Mouse (Mus musculus) MEL (cell line): ENCODE measurements around the gene Usf1. TPM values are rescaled to one million over a fixed set of nuclear protein-coding genes. Genes with fewer than 3 reads are reported as not detected.

Experiments
- DNase-seq: peaks from one replicate; pipeline ENCODE4 v3.0.0; 2011; ENCODE audit warnings: low read depth, low spot score
- H3K27ac ChIP-seq: 2 replicates; pipeline ENCODE4 v1.5.1; 2012; ENCODE audit warnings: low read depth, mild to moderate bottlenecking, control low read depth, low read length, moderate library complexity; ENCODE audit not compliant: control insufficient read depth
- H3K27me3 ChIP-seq, 2 experiments: fragments of 150-350 bp in 1 of 2; sonication (generic) in 1 of 2; 2 replicates each; pipeline ENCODE4 v1.6.1; 2012; ENCODE audit warnings: low read length in 2 of 2, mild to moderate bottlenecking in 2 of 2, improper control_type of control experiment in 1 of 2, moderate library complexity in 1 of 2; ENCODE audit not compliant: insufficient read depth in 2 of 2, control insufficient read depth in 1 of 2
- H3K36me3 ChIP-seq, 2 experiments: 2 replicates each; pipeline ENCODE4 v1.6.1; 2012 to 2014; ENCODE audit warnings: low read length in 2 of 2, improper control_type of control experiment in 1 of 2, inconsistent platforms in 1 of 2, mild to moderate bottlenecking in 1 of 2; ENCODE audit not compliant: insufficient read depth in 2 of 2, control insufficient read depth in 1 of 2
- H3K4me1 ChIP-seq, 2 experiments: fragments of 150-350 bp in 1 of 2; sonication (generic) in 1 of 2; 2 replicates each; pipeline ENCODE4 v1.6.1; 2012; ENCODE audit warnings: low read length in 2 of 2, improper control_type of control experiment in 1 of 2, mild to moderate bottlenecking in 1 of 2; ENCODE audit not compliant: insufficient read depth in 2 of 2, control insufficient read depth in 1 of 2
- H3K4me3 ChIP-seq, 2 experiments: fragments of 150-350 bp in 1 of 2; sonication (generic) in 1 of 2; 2 replicates each; pipeline ENCODE4 v1.5.1; 2012; ENCODE audit warnings: low read depth in 2 of 2, low read length in 2 of 2, mild to moderate bottlenecking in 2 of 2, moderate library complexity in 2 of 2, control low read depth in 1 of 2, improper control_type of control experiment in 1 of 2; ENCODE audit not compliant: control insufficient read depth in 1 of 2, insufficient read depth in 1 of 2
- H3K79me2 ChIP-seq: 2 replicates; pipeline ENCODE4 v1.6.1; 2012; ENCODE audit warnings: mild to moderate bottlenecking, low read length, moderate library complexity; ENCODE audit not compliant: control insufficient read depth, poor library complexity, insufficient read depth
- H3K9ac ChIP-seq: 2 replicates; pipeline ENCODE4 v1.6.1; 2012; ENCODE audit warnings: low read depth, mild to moderate bottlenecking, control low read depth, low read length, moderate library complexity; ENCODE audit not compliant: control insufficient read depth, poor library complexity, severe bottlenecking
- H3K9me3 ChIP-seq: fragments of 150-350 bp; sonication (generic); replicated peaks from 2 replicates; pipeline ENCODE4 v1.6.1; 2012; ENCODE audit warnings: mild to moderate bottlenecking, low read length, improper control_type of control experiment, moderate library complexity; ENCODE audit not compliant: insufficient read depth
- BHLHE40 ChIP-seq: IDR thresholded peaks from 2 replicates; pipeline ENCODE4 v1.6.1; 2012; ENCODE audit warnings: low read depth, mild to moderate bottlenecking, inconsistent platforms, low read length, improper control_type of control experiment, borderline replicate concordance
- ELF1 ChIP-seq: IDR thresholded peaks from 2 replicates; pipeline ENCODE4 v1.6.1; 2014; ENCODE audit warnings: low read depth, mild to moderate bottlenecking, inconsistent platforms, low read length, improper control_type of control experiment, moderate library complexity
- ETS1 ChIP-seq: IDR thresholded peaks from 2 replicates; pipeline ENCODE4 v1.6.1; 2012; ENCODE audit warnings: low read depth, mild to moderate bottlenecking, inconsistent platforms, low read length, improper control_type of control experiment, moderate library complexity
- HCFC1 ChIP-seq: IDR thresholded peaks from 2 replicates; pipeline ENCODE4 v1.6.1; 2012; ENCODE audit warnings: low read depth, mild to moderate bottlenecking, inconsistent platforms, low read length, improper control_type of control experiment, moderate library complexity
- KAT2A ChIP-seq: conservative IDR thresholded peaks from 2 replicates; pipeline ENCODE4 v1.6.1; 2012; ENCODE audit warnings: low read depth, low read length, improper control_type of control experiment, inconsistent platforms
- MAX ChIP-seq: IDR thresholded peaks from 2 replicates; pipeline ENCODE4 v1.6.1; 2011; ENCODE audit warnings: low read length, improper control_type of control experiment
- MEF2A ChIP-seq: IDR thresholded peaks from 2 replicates; pipeline ENCODE4 v1.6.1; 2014; ENCODE audit warnings: low read depth, mild to moderate bottlenecking, inconsistent platforms, low read length, improper control_type of control experiment; ENCODE audit not compliant: poor library complexity, insufficient replicate concordance, severe bottlenecking; ENCODE audit errors: extremely low read depth
- MXI1 ChIP-seq: IDR thresholded peaks from 2 replicates; pipeline ENCODE4 v1.6.1; 2011; ENCODE audit warnings: mild to moderate bottlenecking, low read depth, low read length, improper control_type of control experiment
- MYC ChIP-seq: IDR thresholded peaks from 2 replicates; pipeline ENCODE4 v1.6.1; 2011; ENCODE audit warnings: low read depth, mild to moderate bottlenecking, low read length, improper control_type of control experiment, moderate library complexity
- NELFE ChIP-seq: IDR thresholded peaks from 2 replicates; pipeline ENCODE4 v1.6.1; 2011; ENCODE audit warnings: low read depth, low read length, improper control_type of control experiment
- POLR2A ChIP-seq, 2 experiments: IDR thresholded peaks; 2 replicates each; pipeline ENCODE4 v1.6.1; 2011 to 2012; ENCODE audit warnings: low read length in 2 of 2, mild to moderate bottlenecking in 2 of 2, control low read depth in 1 of 2, improper control_type of control experiment in 1 of 2, low read depth in 1 of 2, moderate library complexity in 1 of 2; ENCODE audit not compliant: control insufficient read depth in 1 of 2, insufficient read depth in 1 of 2, poor library complexity in 1 of 2
- POLR2AphosphoS2 ChIP-seq: IDR thresholded peaks from 2 replicates; pipeline ENCODE4 v1.6.1; 2011; ENCODE audit warnings: low read length, improper control_type of control experiment
- RAD21 ChIP-seq: IDR thresholded peaks from 2 replicates; pipeline ENCODE4 v1.6.1; 2011; ENCODE audit warnings: mild to moderate bottlenecking, low read depth, low read length, improper control_type of control experiment
- SIN3A ChIP-seq: IDR thresholded peaks from 2 replicates; pipeline ENCODE4 v1.6.1; 2012; ENCODE audit warnings: low read length, improper control_type of control experiment, inconsistent platforms
- TBP ChIP-seq: IDR thresholded peaks from 2 replicates; pipeline ENCODE4 v1.8.0; 2011; ENCODE audit warnings: low read depth, low read length, improper control_type of control experiment
- UBTF ChIP-seq: IDR thresholded peaks from 2 replicates; pipeline ENCODE4 v1.6.1; 2012; ENCODE audit warnings: low read depth, mild to moderate bottlenecking, inconsistent platforms, low read length, improper control_type of control experiment, moderate library complexity, borderline replicate concordance; ENCODE audit not compliant: insufficient read depth
- USF1 ChIP-seq: IDR thresholded peaks from 2 replicates; pipeline ENCODE4 v1.6.1; 2014; ENCODE audit warnings: low read depth, mild to moderate bottlenecking, inconsistent platforms, low read length, improper control_type of control experiment, moderate library complexity
- ZC3H11A ChIP-seq: IDR thresholded peaks from 2 replicates; pipeline ENCODE4 v1.6.1; 2012; ENCODE audit warnings: low read depth, mild to moderate bottlenecking, inconsistent platforms, low read length, improper control_type of control experiment
- ZMIZ1 ChIP-seq: IDR thresholded peaks from 2 replicates; pipeline ENCODE4 v1.6.1; 2012; ENCODE audit warnings: low read depth, mild to moderate bottlenecking, inconsistent platforms, low read length, improper control_type of control experiment, moderate library complexity
- polyA plus RNA-seq, 2 experiments: library from polyadenylated mRNA; stranded (reverse) in 1 of 2; unstranded in 1 of 2; fragments of >175 nt in 1 of 2; fragments of >200 nt in 1 of 2; gene quantifications; 2 replicates each; pipeline versions ENCODE4 v1.2.1 to v1.2.4; 2012; ENCODE audit warnings: low replicate concordance in 2 of 2, low read depth in 1 of 2; ENCODE audit not compliant: insufficient read length in 2 of 2, insufficient read depth in 1 of 2, missing spikeins in 1 of 2
- total RNA-seq: library from RNA; depleted of rRNA; stranded (reverse); fragments of 300-350 nt; gene quantifications from 2 replicates; pipeline ENCODE4 v1.2.3, GENCODE M21; 2012

The Usf1 gene
- total and polyA plus RNA-seq, 3 experiments, result 55.0 to 56.0 TPM; not detected in 1

- TF ChIP-seq USF1, result no peak
- no peak for TF ChIP-seq RAD21
- no peak for TF ChIP-seq MYC
- TF ChIP-seq BHLHE40, result no peak
- no peak for TF ChIP-seq POLR2AphosphoS2
- TF ChIP-seq MEF2A, result no peak
- no peak for TF ChIP-seq POLR2A (IDR thresholded peaks at IDR 0.05; ENCODE audit: control insufficient read depth in 1 of 2, insufficient read depth in 1 of 2, low read depth in 1 of 2, low read length in 2 of 2, poor library complexity in 1 of 2)
- no peak for TF ChIP-seq KAT2A
- TF ChIP-seq NELFE, result no peak
- TF ChIP-seq TBP, result no peak
- no peak for TF ChIP-seq ZMIZ1
Observed at GRCm38 (mm10) chr1:171411492-171411941, 404 bp downstream of the Usf1 start (continued).

GRCm38 (mm10) chr1:171412001-171412441 is 908 bp downstream of the Usf1 start:
- Histone ChIP-seq H3K27me3 (no peaks in the 10 kb centered on the region), H3K9ac (peak overlapping the region; percentile 90), H3K9me3 (no peaks in the 10 kb centered on the region), H3K79me2 (peaks cover 30% of the 10 kb centered on the region), H3K27ac (peak overlapping the region; percentile 72), H3K36me3 (peaks cover 0 to 12% of the 10 kb centered on the region in 2 experiments; a peak in 3 of 4 replicates), H3K4me3 (peak overlapping the region; percentile 66 to 95), H3K4me1 (0 out of 4 replicates have a peak, but pooled peaks cover 0 to 6% of the 10 kb centered on the region in 2 experiments)
- TF ChIP-seq ZC3H11A (no peak), ELF1 (0 out of 2 replicates have a peak, but pooled peaks have one; percentile 21), BHLHE40 (peak; percentile 17; the same call in 1 of the 2 replicates), MAX (peak; percentile 52; the same call in 1 of the 2 replicates), UBTF (no peak), MXI1 (peak; percentile 73), HCFC1 (peak; percentile 34; the same call in 1 of the 2 replicates), ETS1 (peak; percentile 8; the same call in 1 of the 2 replicates), SIN3A (peak; percentile 24; the same call in 1 of the 2 replicates), ZMIZ1 (no peak)
- DNase-seq, result peak; percentile 75
